Mouse (Mus musculus): ENCODE results near the gene Stat6. TPM values are rescaled to one million over a fixed set of nuclear protein-coding genes. Genes with fewer than 3 reads are reported as not detected.
A peak's percentile ranks its signal among the peaks of the same experiment; 100 is the strongest.

The Stat6 gene
- polyA plus RNA-seq, 1 experiment from 2014 or later = 37.1 TPM

- Histone ChIP-seq H3K4me3 (replicated peaks) (no peak overlapping the region), H3K4me2 (no peak overlapping the region), H3K9ac (no peak overlapping the region), H3K27ac (peak overlapping the region; percentile 79), H3K36me3 (peaks cover 49% of the 10 kb centered on the region), H3K9me3 (no peaks in the 10 kb centered on the region), H3K4me1 (peaks cover 53% of the 10 kb centered on the region), H3K27me3 (replicated peaks) (no peaks in the 10 kb centered on the region)
- no peak for ATAC-seq (ENCODE audit: insufficient read depth, low FRiP score, low read depth)
- WGBS = 31% methylated on average over 15 of the region's 15 CpGs
Observed at GRCm38 (mm10) chr10:127604465-127605250, 38.1 kb upstream of the Stat6 start.

- WGBS = 72% methylated on average over 8 of the region's 8 CpGs
- Histone ChIP-seq H3K27ac (peak overlapping the region; percentile 79; the same call in 1 of the 2 replicates), H3K9me3 (no peaks in the 10 kb centered on the region), H3K36me3 (peaks cover 49% of the 10 kb centered on the region), H3K4me1 (peaks cover 53% of the 10 kb centered on the region), H3K9ac (no peak overlapping the region), H3K4me3 (replicated peaks) (no peak overlapping the region), H3K27me3 (replicated peaks) (no peaks in the 10 kb centered on the region), H3K4me2 (no peak overlapping the region)
- no peak for ATAC-seq (ENCODE audit: insufficient read depth, low FRiP score, low read depth)
Observed at GRCm38 (mm10) chr10:127605251-127605547, 37.6 kb upstream of the Stat6 start.

- Histone ChIP-seq H3K27me3 (replicated peaks) (no peaks in the 10 kb centered on the region), H3K9me3 (no peaks in the 10 kb centered on the region), H3K4me1 (peaks cover 51% of the 10 kb centered on the region), H3K9ac (no peak overlapping the region), H3K4me2 (no peak overlapping the region), H3K36me3 (peaks cover 51% of the 10 kb centered on the region), H3K4me3 (replicated peaks) (no peak overlapping the region), H3K27ac (0 out of 2 replicates have a peak overlapping the region, but pooled peaks have one; percentile 79)
- WGBS = 90% methylated on average over 9 of the region's 9 CpGs
- no peak for ATAC-seq (ENCODE audit: insufficient read depth, low FRiP score, low read depth)
Observed at GRCm38 (mm10) chr10:127605756-127606155, 37.0 kb upstream of the Stat6 start.

GRCm38 (mm10) chr10:127607059-127607458 is 35.7 kb upstream of the Stat6 start:
- ATAC-seq (ENCODE audit: insufficient read depth, low FRiP score, low read depth) = no peak
- 90% methylated on average over 7 of the region's 7 CpGs for WGBS
- peaks cover 47% of the 10 kb centered on the region for H3K4me1 ChIP-seq

GRCm38 (mm10) chr10:127609415-127610065 is 33.2 kb upstream of the Stat6 start:
- Histone ChIP-seq H3K9me3 (no peaks in the 10 kb centered on the region), H3K36me3 (peaks cover 43% of the 10 kb centered on the region), H3K4me1 (peaks cover 45% of the 10 kb centered on the region), H3K27ac (peak overlapping the region; percentile 78), H3K27me3 (replicated peaks) (no peaks in the 10 kb centered on the region), H3K4me3 (replicated peaks) (no peak overlapping the region), H3K9ac (no peak overlapping the region), H3K4me2 (no peak overlapping the region)
- ATAC-seq (ENCODE audit: insufficient read depth, low FRiP score, low read depth) = peak; percentile 36; the same call in 1 of the 2 replicates
- WGBS = 33% methylated on average over 9 of the region's 9 CpGs

More at GRCm38 (mm10) chr10:127607059-127607458, 35.7 kb upstream of the Stat6 start:
- Histone ChIP-seq H3K4me3 (replicated peaks) (no peak overlapping the region), H3K27me3 (replicated peaks) (no peaks in the 10 kb centered on the region), H3K27ac (no peak overlapping the region), H3K9ac (no peak overlapping the region), H3K4me2 (no peak overlapping the region), H3K36me3 (peaks cover 59% of the 10 kb centered on the region), H3K9me3 (no peaks in the 10 kb centered on the region)

- no peak for ATAC-seq (ENCODE audit: insufficient read depth, low FRiP score, low read depth)
- Histone ChIP-seq H3K9ac (no peak overlapping the region), H3K27ac (peak overlapping the region; percentile 78), H3K4me1 (peaks cover 45% of the 10 kb centered on the region), H3K9me3 (no peaks in the 10 kb centered on the region), H3K27me3 (replicated peaks) (no peaks in the 10 kb centered on the region), H3K36me3 (peaks cover 39% of the 10 kb centered on the region), H3K4me2 (no peak overlapping the region), H3K4me3 (replicated peaks) (no peak overlapping the region)
- WGBS = 80% methylated on average over 9 of the region's 9 CpGs
Observed at GRCm38 (mm10) chr10:127610066-127610415, 32.7 kb upstream of the Stat6 start.

GRCm38 (mm10) chr10:127612079-127612775 is 30.6 kb upstream of the Stat6 start:
- H3K4me2 ChIP-seq = no peak overlapping the region
- H3K4me1 ChIP-seq = peaks cover 61% of the 10 kb centered on the region
- H3K9me3 ChIP-seq = no peaks in the 10 kb centered on the region
- ATAC-seq (ENCODE audit: insufficient read depth, low FRiP score, low read depth) = no peak
- no peaks in the 10 kb centered on the region for H3K27me3 ChIP-seq (replicated peaks)
- 77% methylated on average over 14 of the region's 14 CpGs for WGBS
- H3K27ac ChIP-seq = no peak overlapping the region
- H3K36me3 ChIP-seq = peaks cover 30% of the 10 kb centered on the region
- H3K4me3 ChIP-seq (replicated peaks) = no peak overlapping the region
- no peak overlapping the region for H3K9ac ChIP-seq

- WGBS = 25% methylated on average over 12 of the region's 12 CpGs
- H3K9me3 ChIP-seq = no peaks in the 10 kb centered on the region
- no peak overlapping the region for H3K4me3 ChIP-seq (replicated peaks)
- H3K27me3 ChIP-seq (replicated peaks) = no peaks in the 10 kb centered on the region
- peak overlapping the region; percentile 83 for H3K27ac ChIP-seq
- peaks cover 14% of the 10 kb centered on the region; the same call in 1 of the 2 replicates for H3K36me3 ChIP-seq
- ATAC-seq (ENCODE audit: insufficient read depth, low FRiP score, low read depth) = no peak
- H3K9ac ChIP-seq = no peak overlapping the region
- peaks cover 73% of the 10 kb centered on the region for H3K4me1 ChIP-seq
- peak overlapping the region; percentile 26 for H3K4me2 ChIP-seq
Observed at GRCm38 (mm10) chr10:127614236-127615033, 28.4 kb upstream of the Stat6 start.

- peak overlapping the region; percentile 26 for H3K4me2 ChIP-seq
- H3K4me1 ChIP-seq = peaks cover 74% of the 10 kb centered on the region
- no peaks in the 10 kb centered on the region for H3K27me3 ChIP-seq (replicated peaks)
- H3K27ac ChIP-seq = peak overlapping the region; percentile 83
- no peak overlapping the region for H3K9ac ChIP-seq
- H3K36me3 ChIP-seq = peaks cover 14% of the 10 kb centered on the region; the same call in 1 of the 2 replicates
- ATAC-seq (ENCODE audit: insufficient read depth, low FRiP score, low read depth) = no peak
- no peak overlapping the region for H3K4me3 ChIP-seq (replicated peaks)
- 28% methylated on average over 2 of the region's 2 CpGs for whole genome bisulfite sequencing
- H3K9me3 ChIP-seq = no peaks in the 10 kb centered on the region
Observed at GRCm38 (mm10) chr10:127615034-127615374, 27.8 kb upstream of the Stat6 start.

- ATAC-seq (ENCODE audit: insufficient read depth, low FRiP score, low read depth) = no peak
- Histone ChIP-seq H3K4me2 (peak overlapping the region; percentile 26), H3K9ac (no peak overlapping the region), H3K4me1 (peaks cover 69% of the 10 kb centered on the region), H3K27me3 (replicated peaks) (no peaks in the 10 kb centered on the region), H3K4me3 (replicated peaks) (no peak overlapping the region), H3K27ac (peak overlapping the region; percentile 83), H3K9me3 (no peaks in the 10 kb centered on the region), H3K36me3 (peaks cover 13% of the 10 kb centered on the region; the same call in 1 of the 2 replicates)
- 36% methylated on average over 3 of the region's 3 CpGs for WGBS
Observed at GRCm38 (mm10) chr10:127615591-127615990, 27.2 kb upstream of the Stat6 start.

- no peaks in the 10 kb centered on the region for H3K27me3 ChIP-seq (replicated peaks)
- peak overlapping the region; percentile 83 for H3K27ac ChIP-seq
- ATAC-seq (ENCODE audit: insufficient read depth, low FRiP score, low read depth) = no peak
- no peak overlapping the region for H3K4me3 ChIP-seq (replicated peaks)
- WGBS = 46% methylated on average over 7 of the region's 7 CpGs
- no peak overlapping the region for H3K9ac ChIP-seq
- peaks cover 68% of the 10 kb centered on the region for H3K4me1 ChIP-seq
- H3K4me2 ChIP-seq = peak overlapping the region; percentile 26; the same call in 1 of the 2 replicates
- H3K9me3 ChIP-seq = no peaks in the 10 kb centered on the region
- peaks cover 11% of the 10 kb centered on the region; the same call in 1 of the 2 replicates for H3K36me3 ChIP-seq
Observed at GRCm38 (mm10) chr10:127616261-127616679, 26.5 kb upstream of the Stat6 start.

Data from stomach, embryonic 15.5 days (tissue).